Mouse (Mus musculus): ENCODE measurements around the gene Fam133b. TPM values are rescaled to one million over a fixed set of nuclear protein-coding genes. Genes with fewer than 3 reads are reported as not detected.
"Not testable (repeated sequence)": the region's sequence is repeated elsewhere in the genome, so short reads cannot be mapped to it uniquely, and the experiment has no call there.

Fam133b gene
- polyA plus RNA-seq, 1 experiment, result 30.6 TPM

DNA sequence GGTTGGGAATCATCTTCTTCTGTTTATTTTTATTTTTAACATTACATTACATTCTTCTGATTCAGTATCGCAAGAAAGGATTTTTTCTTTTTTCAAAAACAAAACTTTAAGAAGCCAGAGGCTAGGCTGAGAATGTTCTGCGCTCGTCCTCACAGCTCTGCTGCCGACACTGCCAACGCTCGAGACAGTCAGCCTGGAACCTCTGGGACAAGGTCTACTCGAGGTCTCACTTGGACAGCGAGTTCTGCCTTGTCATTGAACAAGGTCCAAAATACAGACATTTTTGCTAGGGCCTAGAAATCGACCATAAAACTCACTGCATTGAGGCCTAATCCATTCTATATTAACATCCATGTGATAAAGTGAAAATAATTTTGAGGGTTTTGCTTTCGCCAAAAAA lies 20.8 kb upstream of the Fam133b start:
- 89% methylated on average over 10 of the region's 10 CpGs for WGBS
- Histone ChIP-seq H3K4me1 (ENCODE audit: control insufficient read depth, insufficient read depth, low read length) (no peaks in the 10 kb centered on the region), H3K27ac (ENCODE audit: insufficient read depth, low read length) (no peak overlapping the region), H3K4me3 (replicated peaks; ENCODE audit: insufficient read depth, low read depth, low read length) (no peak overlapping the region), H3K27me3 (ENCODE audit: control insufficient read depth, insufficient read depth, low read length) (no peaks in the 10 kb centered on the region)
- no peak for TF ChIP-seq CTCF (IDR thresholded peaks at IDR 0.05; ENCODE audit: borderline replicate concordance, insufficient read depth, low read depth, low read length)
- TF ChIP-seq POLR2A (IDR thresholded peaks at IDR 0.05; ENCODE audit: borderline replicate concordance, insufficient read depth, low read length), result no peak
- no peak for DNase-seq

DNA sequence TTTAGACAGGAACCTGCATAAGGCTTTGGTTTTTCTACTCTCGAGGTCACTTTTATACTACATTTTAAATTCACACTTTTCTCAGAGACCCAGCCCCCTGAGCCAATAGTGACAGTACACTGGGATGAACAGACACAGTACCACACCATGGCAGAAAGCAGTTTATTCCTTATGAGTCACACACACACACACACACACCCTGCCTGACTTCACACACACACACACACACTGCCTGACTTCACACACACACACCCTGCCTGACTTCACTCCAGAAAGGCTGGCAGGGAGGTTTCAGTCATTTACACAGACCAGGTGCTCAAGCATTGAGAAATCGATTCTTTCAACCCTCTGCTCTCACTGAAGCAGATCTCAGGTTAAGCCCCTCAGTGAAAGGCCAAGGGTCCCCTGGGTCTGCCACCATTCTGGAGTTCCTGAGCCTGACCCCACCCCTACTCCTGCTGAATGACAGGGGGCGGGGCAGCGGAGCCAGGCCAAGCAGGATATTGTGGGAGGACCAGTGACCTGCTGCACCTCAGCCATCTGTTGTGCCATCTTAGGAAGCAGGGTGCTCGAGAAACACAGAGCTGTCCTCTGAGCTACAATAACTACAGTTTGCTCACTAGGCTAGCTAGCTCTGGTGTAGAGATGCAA lies 16.5 kb upstream of the Fam133b start:
- 31% methylated on average over 5 of the region's 5 CpGs for WGBS
- DNase-seq, result no peak
- Histone ChIP-seq H3K27ac (ENCODE audit: insufficient read depth, low read length) (no peak overlapping the region), H3K4me3 (replicated peaks; ENCODE audit: insufficient read depth, low read depth, low read length) (no peak overlapping the region), H3K4me1 (ENCODE audit: control insufficient read depth, insufficient read depth, low read length) (no peaks in the 10 kb centered on the region), H3K27me3 (ENCODE audit: control insufficient read depth, insufficient read depth, low read length) (no peaks in the 10 kb centered on the region)
- no peak for TF ChIP-seq CTCF (IDR thresholded peaks at IDR 0.05; ENCODE audit: borderline replicate concordance, insufficient read depth, low read depth, low read length)
- no peak for TF ChIP-seq POLR2A (IDR thresholded peaks at IDR 0.05; ENCODE audit: borderline replicate concordance, insufficient read depth, low read length)

DNA sequence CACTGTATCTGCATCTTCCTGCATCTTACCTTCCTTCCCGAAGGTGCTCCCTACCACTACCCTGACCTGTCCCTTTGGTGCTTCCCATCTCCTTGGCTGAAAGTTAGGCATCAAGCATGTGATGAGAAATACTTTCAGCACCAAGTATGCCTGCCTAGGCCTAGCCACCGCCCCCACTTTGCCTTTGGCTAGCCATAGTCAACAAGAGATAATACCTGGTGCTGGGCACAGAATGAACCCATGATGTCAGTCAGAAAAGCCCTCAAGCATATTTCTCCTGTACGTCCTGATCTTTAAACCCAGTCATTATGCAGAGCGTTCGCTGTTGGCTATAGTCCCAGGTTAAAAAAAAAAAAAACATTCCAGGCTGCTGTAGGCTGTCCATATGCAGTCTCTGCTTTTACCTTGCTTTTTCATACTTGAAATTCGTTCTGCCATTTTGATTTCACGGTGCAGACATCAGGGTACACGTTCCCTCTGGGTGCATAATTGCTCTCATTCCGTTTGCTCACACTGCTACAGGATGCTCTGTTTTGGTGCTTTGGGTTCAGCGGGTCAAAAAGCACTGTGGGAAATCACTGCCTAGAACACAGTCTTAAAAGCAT lies 13.9 kb upstream of the Fam133b start:
- no peak overlapping the region for H3K27ac ChIP-seq (ENCODE audit: insufficient read depth, low read length)
- DNase-seq, result no peak
- no peaks in the 10 kb centered on the region for H3K27me3 ChIP-seq (ENCODE audit: control insufficient read depth, insufficient read depth, low read length)
- H3K4me3 ChIP-seq (replicated peaks; ENCODE audit: insufficient read depth, low read depth, low read length), result no peak overlapping the region
- TF ChIP-seq CTCF (IDR thresholded peaks at IDR 0.05; ENCODE audit: borderline replicate concordance, insufficient read depth, low read depth, low read length), result no peak
- TF ChIP-seq POLR2A (IDR thresholded peaks at IDR 0.05; ENCODE audit: borderline replicate concordance, insufficient read depth, low read length), result no peak
- WGBS, result 30% methylated on average over 10 of the region's 10 CpGs
- H3K4me1 ChIP-seq (ENCODE audit: control insufficient read depth, insufficient read depth, low read length), result no peaks in the 10 kb centered on the region

DNA sequence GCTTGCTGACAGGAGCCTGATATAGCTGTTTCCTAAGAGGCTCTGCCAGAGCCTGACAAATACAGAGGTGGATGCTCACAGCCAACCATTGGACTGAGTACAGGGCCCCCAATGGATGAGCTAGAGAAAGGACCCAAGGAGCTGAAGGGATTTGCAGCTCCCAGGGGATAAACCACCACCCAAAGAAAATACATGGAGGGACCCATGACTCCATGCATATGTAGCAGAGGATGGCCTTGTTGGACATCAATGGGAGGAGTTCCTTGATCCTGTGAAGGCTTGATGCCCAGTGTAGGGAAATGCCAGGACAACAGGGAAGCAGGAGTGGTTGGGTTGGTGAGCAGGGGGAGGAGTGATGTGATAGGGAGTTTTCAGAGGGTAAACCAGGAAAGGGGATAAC lies 11.6 kb upstream of the Fam133b start:
- H3K4me3 ChIP-seq (replicated peaks; ENCODE audit: insufficient read depth, low read depth, low read length); H3K27ac ChIP-seq (ENCODE audit: insufficient read depth, low read length); H3K27me3 ChIP-seq (ENCODE audit: control insufficient read depth, insufficient read depth, low read length); H3K4me1 ChIP-seq (ENCODE audit: control insufficient read depth, insufficient read depth, low read length); DNase-seq: not testable (repeated sequence)

DNA sequence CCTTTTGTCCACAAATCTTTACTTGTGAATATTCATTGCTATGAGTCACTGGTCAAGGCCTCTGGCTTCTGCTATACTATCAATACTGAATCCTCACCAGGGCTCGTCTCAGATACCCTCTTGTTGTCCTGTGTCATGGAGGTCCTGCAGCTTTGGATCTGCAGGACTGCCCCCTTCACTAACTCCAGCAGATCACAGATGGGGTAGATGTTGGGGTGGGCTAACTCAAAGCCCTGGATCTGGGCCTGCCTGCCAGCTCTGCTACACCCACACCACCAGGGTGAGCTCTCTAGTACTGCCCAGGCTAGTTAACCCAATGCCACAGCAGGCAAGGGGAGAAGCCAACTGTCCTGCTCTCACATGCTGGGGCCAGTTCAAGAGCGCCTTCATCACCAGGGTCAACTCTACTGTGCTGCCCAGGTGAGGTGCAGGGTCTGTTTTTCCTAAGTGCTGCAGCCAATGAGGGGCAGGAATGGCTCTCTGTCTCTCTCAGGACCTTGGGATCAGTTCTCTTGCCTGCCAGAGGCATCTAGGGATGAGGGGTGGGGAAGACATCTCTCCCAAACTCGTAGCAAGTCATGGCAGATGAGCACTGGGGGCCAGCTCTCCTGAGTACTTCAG lies 6.9 kb upstream of the Fam133b start:
- no peak for TF ChIP-seq POLR2A (IDR thresholded peaks at IDR 0.05; ENCODE audit: borderline replicate concordance, insufficient read depth, low read length)
- no peak for TF ChIP-seq CTCF (IDR thresholded peaks at IDR 0.05; ENCODE audit: borderline replicate concordance, insufficient read depth, low read depth, low read length)
- H3K27me3 ChIP-seq (ENCODE audit: control insufficient read depth, insufficient read depth, low read length), result no peaks in the 10 kb centered on the region
- WGBS, result 55% methylated on average over 3 of the region's 3 CpGs
- H3K4me1 ChIP-seq (ENCODE audit: control insufficient read depth, insufficient read depth, low read length), result no peaks in the 10 kb centered on the region
- DNase-seq, result no peak
- no peak overlapping the region for H3K27ac ChIP-seq (ENCODE audit: insufficient read depth, low read length)
- no peak overlapping the region for H3K4me3 ChIP-seq (replicated peaks; ENCODE audit: insufficient read depth, low read depth, low read length)

DNA sequence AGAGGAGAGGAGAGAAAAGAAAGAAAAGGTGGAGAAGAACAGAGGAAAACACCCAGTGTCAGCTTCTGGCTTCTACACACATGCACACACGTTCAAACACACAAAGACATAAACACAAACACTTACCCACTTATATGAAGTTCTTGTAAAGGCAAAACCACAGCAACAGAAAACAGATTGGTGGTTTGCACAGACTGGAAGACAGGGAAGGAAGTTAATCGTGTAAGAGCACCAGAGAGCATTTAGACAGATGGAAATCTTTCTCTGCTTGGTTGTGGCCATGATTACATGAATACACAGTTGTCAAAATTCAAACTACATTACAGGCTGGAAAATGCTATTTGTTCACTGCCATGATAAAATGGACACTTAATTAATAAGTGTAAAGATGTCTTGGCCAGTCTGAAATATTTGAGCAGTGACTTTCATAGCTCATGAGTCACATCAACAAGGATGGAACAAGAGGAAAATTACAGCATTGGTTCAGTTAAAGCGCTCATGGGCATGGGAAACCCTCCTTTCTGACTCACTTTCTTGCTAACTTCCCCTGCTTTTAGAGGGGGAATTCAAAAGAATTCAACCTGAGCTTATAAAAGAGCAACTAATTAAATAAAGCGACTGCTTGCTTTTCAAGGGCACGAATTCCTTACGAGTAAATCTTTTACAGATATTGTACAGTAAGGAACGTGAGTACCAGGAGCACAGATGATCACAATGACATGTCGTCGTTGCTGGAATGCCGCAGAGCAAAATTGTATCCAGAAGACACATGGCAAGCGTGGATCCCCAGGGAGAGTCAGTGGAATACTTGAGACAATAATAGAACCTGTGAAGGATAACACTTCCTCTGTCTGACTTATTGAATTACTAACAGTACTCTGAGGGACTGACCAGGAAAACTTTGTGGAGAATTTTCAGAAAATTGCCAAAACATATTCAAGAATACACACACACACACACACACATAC lies 4.8 kb upstream of the Fam133b start:
- WGBS, result 48% methylated on average over 11 of the region's 11 CpGs
- no peak overlapping the region for H3K4me3 ChIP-seq (replicated peaks; ENCODE audit: insufficient read depth, low read depth, low read length)
- no peak for DNase-seq
- H3K4me1 ChIP-seq (ENCODE audit: control insufficient read depth, insufficient read depth, low read length), result no peaks in the 10 kb centered on the region
- H3K27ac ChIP-seq (ENCODE audit: insufficient read depth, low read length), result no peak overlapping the region
- H3K27me3 ChIP-seq (ENCODE audit: control insufficient read depth, insufficient read depth, low read length), result no peaks in the 10 kb centered on the region
- TF ChIP-seq CTCF (IDR thresholded peaks at IDR 0.05; ENCODE audit: borderline replicate concordance, insufficient read depth, low read depth, low read length), result no peak
- no peak for TF ChIP-seq POLR2A (IDR thresholded peaks at IDR 0.05; ENCODE audit: borderline replicate concordance, insufficient read depth, low read length)

DNA sequence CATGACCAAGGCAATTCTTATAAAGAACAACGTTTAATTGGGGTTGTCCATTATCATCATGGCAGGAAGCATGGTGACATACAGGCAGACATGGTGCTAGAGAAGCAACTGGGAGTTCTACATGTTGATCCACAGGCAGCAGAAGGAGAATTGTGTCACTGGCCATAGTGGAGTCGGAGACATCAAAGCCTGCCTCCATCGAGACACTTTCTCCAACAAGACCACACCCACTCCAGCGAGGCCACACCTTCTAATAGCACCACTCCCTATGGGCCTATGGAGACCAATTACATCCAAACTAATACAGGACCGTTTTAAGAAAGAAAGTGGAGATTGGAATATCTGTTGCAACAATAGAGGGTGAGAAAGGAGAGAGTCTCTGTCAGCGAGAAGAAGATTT lies 1.8 kb upstream of the Fam133b start:
- Histone ChIP-seq H3K4me3 (replicated peaks; ENCODE audit: insufficient read depth, low read depth, low read length) (no peak overlapping the region), H3K27me3 (ENCODE audit: control insufficient read depth, insufficient read depth, low read length) (no peaks in the 10 kb centered on the region), H3K4me1 (ENCODE audit: control insufficient read depth, insufficient read depth, low read length) (peaks cover 8% of the 10 kb centered on the region), H3K27ac (ENCODE audit: insufficient read depth, low read length) (no peak overlapping the region)
- TF ChIP-seq POLR2A (IDR thresholded peaks at IDR 0.05; ENCODE audit: borderline replicate concordance, insufficient read depth, low read length) (no peak), CTCF (IDR thresholded peaks at IDR 0.05; ENCODE audit: borderline replicate concordance, insufficient read depth, low read depth, low read length) (no peak)
- 77% methylated on average over 6 of the region's 6 CpGs for WGBS
- DNase-seq, result no peak
